Mouse (Mus musculus) spleen, adult 2 months (tissue): ENCODE measurements around the gene Plekhh2.

Experiments used
- CTCF ChIP-seq: fragments of 200-500 bp; IDR thresholded peaks from 2 replicates; pipeline ENCODE4 v1.5.1; 2011; ENCODE audit warnings: mild to moderate bottlenecking, inconsistent platforms; ENCODE audit not compliant: insufficient read depth, insufficient read length, insufficient replicate concordance; ENCODE audit errors: extremely low read depth
- POLR2A ChIP-seq: fragments of 200-500 bp; IDR thresholded peaks from 2 replicates; pipeline ENCODE4 v1.6.1; 2011; ENCODE audit warnings: low read depth, low read length, inconsistent platforms

DNA sequence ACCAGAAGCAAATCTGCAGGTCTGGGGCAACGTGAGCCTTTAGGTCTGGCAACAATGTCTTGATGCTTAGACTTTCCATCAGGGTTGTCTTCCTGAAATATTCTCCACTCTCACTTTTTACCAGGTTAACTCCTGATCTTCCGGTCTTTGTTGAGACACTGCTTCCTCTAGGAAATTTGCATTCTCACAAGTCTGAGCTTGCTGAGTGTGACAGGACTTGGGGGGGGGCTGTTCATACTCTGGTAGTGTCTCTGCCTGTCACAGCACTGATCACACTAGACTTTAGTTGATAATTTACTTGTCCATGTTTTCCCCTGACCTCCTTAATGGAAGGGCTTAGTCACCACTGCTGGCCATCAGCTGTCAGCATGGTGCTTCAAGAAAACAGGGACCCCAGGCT, 24.3 kb upstream of the Plekhh2 start:
- TF ChIP-seq POLR2A (no peak), CTCF (no peak)
